Mouse (Mus musculus): ENCODE data around the gene Mettl8.

DNA sequence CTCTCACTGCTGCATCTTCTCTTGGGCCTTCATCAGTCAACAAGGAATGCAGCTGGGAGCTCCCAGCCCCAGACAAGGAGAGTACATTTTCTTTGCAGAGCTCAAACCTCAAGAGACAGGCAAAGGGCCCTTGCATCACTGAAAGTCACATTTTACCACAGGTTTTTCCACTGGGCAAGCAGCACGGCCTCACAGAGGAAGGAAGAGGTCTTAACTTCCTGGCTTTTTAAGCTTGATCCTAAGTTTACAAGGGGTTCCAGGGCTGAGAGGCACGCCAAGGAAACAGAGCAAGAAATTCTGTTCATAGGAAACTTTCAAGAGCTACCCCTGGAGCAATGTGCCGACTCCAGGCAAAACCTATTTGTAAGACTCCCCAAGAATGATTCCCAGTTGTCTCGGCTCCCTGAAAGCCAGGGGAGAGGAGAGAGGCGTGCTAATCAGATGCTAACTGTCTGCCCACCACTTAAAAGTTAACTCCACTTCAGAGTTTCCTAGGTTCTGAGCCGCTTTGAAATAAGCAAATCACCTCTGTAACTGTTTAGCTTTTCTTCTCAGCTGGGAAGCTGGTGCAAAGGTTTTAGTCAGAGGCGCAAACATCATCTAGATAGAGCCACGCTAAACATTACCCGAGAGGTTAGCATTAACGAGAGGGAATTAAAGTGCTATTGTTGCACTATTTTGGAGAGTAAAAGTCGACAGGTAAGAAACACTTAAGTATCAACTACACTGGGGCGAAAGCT, 29.6 kb downstream of the Mettl8 start:
- TF ChIP-seq POLR2A (IDR thresholded peaks at IDR 0.05; ENCODE audit: insufficient read length, low read depth), result no peak
- no peak for TF ChIP-seq USF1 (IDR thresholded peaks at IDR 0.05; ENCODE audit: low read depth)
- no peak for TF ChIP-seq MAX (IDR thresholded peaks at IDR 0.05; ENCODE audit: low read depth)
- TF ChIP-seq TCF12 (IDR thresholded peaks at IDR 0.05; ENCODE audit: insufficient read depth, poor library complexity, severe bottlenecking), result no peak
- TF ChIP-seq POLR2AphosphoS2 (IDR thresholded peaks at IDR 0.05; ENCODE audit: insufficient read length, low read depth), result no peak
- TF ChIP-seq E2F4 (IDR thresholded peaks at IDR 0.05; ENCODE audit: insufficient read depth), result no peak
- no peak for TF ChIP-seq TCF3 (IDR thresholded peaks at IDR 0.05; ENCODE audit: insufficient read length, low read depth)

All from myocyte (in vitro differentiated cells).